Mouse (Mus musculus) gastrocnemius, postnatal 4 days (tissue): ENCODE measurements around the gene 2210418O10Rik. TPM values are rescaled to one million over a fixed set of nuclear protein-coding genes. Genes with fewer than 3 reads are reported as not detected.
"Not testable (repeated sequence)": the region's sequence is repeated elsewhere in the genome, so short reads cannot be mapped to it uniquely, and the experiment has no call there.

Source experiments
- DNase-seq, 2 experiments: peaks; one replicate each; pipeline ENCODE4 v3.0.0; 2021 to 2022; ENCODE audit warnings: low spot score in 2 of 2, mixed read lengths in 2 of 2
- long read RNA-seq, 2 experiments: library from polyadenylated mRNA; stranded (forward); transcript quantifications; one replicate each; pipeline ENCODE4 v2.0.0; 2021
- total RNA-seq, 2 experiments: library from RNA; stranded (reverse); gene quantifications; 2 replicates each; pipeline ENCODE4 v1.2.3; 2021

Gene 2210418O10Rik
- 1 to 10 TPM; 1.5 to 2.0 TPM for total RNA-seq
- long read RNA-seq, experiment 1, partial matches to known transcripts: 0 of 1 reads
- long read RNA-seq, experiment 1, other reads (novel, unspliced or antisense): 1 of 1 reads
- long read RNA-seq, experiment 2: 0 reads

DNA sequence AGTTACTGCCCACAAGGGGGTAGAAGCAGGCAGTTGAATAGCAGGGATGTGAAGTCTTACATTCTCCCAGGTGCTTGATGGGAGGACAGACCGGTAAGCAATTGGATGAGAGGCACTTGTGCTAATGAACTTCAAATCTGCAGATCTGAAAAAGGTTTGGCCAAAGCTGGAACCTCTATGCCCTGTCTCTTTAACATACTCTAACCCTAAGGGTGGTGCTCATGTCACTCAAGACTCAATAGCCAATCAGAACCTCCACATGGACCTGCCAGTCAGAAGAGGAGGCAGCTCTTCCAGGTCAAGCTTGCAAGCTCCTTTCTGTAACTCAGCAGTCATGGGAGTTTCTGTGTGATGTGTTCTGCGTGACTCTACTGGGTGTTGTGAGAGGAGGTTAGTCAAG lies at the start of gene 2210418O10Rik:
TSS of gene 2210418O10Rik (plus strand) at position 301 of the 400 bp plus-strand sequence.
- not testable (repeated sequence) for DNase-seq

DNA sequence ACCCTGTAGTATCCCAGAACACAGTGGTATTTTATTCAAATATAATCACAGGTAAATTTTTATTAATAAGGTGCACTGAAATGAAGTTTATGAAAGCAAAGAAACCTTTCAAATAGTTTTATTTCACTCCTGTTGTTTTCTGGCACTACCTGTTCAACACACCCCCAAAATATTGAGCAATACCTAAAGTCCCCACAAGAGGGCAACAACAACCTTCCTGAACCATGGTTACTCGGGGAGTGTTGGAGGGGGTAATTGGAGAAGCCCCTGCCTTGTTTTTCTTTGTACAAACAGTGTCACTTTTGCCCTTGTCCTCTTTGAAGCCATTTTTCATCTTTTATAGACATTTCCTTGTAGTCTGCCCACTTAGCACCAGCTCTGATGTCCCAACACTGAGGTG lies 22.1 kb downstream of the 2210418O10Rik start:
- not testable (repeated sequence) for DNase-seq

Other genes starting within 250 kb of the 2210418O10Rik start
- gene Gm2004, start 76.7 kb upstream of the 2210418O10Rik start, total RNA-seq: 1 to 10 TPM; 1.6 to 7.7 TPM
- not detected for gene Gm11009, start 92.9 kb downstream of the 2210418O10Rik start, total RNA-seq
- gene Gm14435, start 197.0 kb downstream of the 2210418O10Rik start, total RNA-seq: 1 to 10 TPM; 6.0 to 9.1 TPM